Mouse (Mus musculus): ENCODE results near the gene Hist1h4c. TPM values are rescaled to one million over a fixed set of nuclear protein-coding genes. Genes with fewer than 3 reads are reported as not detected.

Gene Hist1h4c
- polyA plus RNA-seq, 2 experiments from 2014 or later = 8.7 to 9.4 TPM

- no peak for ATAC-seq
Observed at GRCm38 (mm10) chr13:23694956-23695355, 3.3 kb downstream of the Hist1h4c start.

GRCm38 (mm10) chr13:23693856-23694440 is 4.3 kb downstream of the Hist1h4c start:
- ATAC-seq = no peak

GRCm38 (mm10) chr13:23689459-23689858 is 8.8 kb downstream of the Hist1h4c start:
- no peak for ATAC-seq

- no peak for ATAC-seq
Observed at GRCm38 (mm10) chr13:23688956-23689355, 9.3 kb downstream of the Hist1h4c start.

- no peak for ATAC-seq
Observed at GRCm38 (mm10) chr13:23687907-23688306, 10.3 kb downstream of the Hist1h4c start.

- no peak for ATAC-seq
Observed at GRCm38 (mm10) chr13:23687181-23687580, 11.1 kb downstream of the Hist1h4c start.

- ATAC-seq = no peak
Observed at GRCm38 (mm10) chr13:23685966-23686365, 12.3 kb downstream of the Hist1h4c start.

GRCm38 (mm10) chr13:23685121-23685861 is 13.0 kb downstream of the Hist1h4c start:
- ATAC-seq = no peak

GRCm38 (mm10) chr13:23684295-23684945 is 13.8 kb downstream of the Hist1h4c start:
- peak; percentile 48 for ATAC-seq

GRCm38 (mm10) chr13:23683755-23684281 is 14.4 kb downstream of the Hist1h4c start, which contains the start of the genes Hist1h2ac and Hist1h2bc:
Hist1h2ac (minus strand) TSS chr13:23683948.
Hist1h2bc (plus strand) TSS chr13:23684199.
- ATAC-seq = peak; percentile 92

- peak; percentile 6 for ATAC-seq
Observed at GRCm38 (mm10) chr13:23682947-23683754, 15.1 kb downstream of the Hist1h4c start.

GRCm38 (mm10) chr13:23682623-23682946 is 15.7 kb downstream of the Hist1h4c start:
- no peak for ATAC-seq

- ATAC-seq = no peak
Observed at GRCm38 (mm10) chr13:23681990-23682582, 16.2 kb downstream of the Hist1h4c start.

- ATAC-seq = no peak
Observed at GRCm38 (mm10) chr13:23662536-23662935, 35.7 kb downstream of the Hist1h4c start.

GRCm38 (mm10) chr13:23659636-23660366 is 38.5 kb downstream of the Hist1h4c start:
- no peak for ATAC-seq

Other genes with a start within 250 kb of the Hist1h4c start
- gene Btn1a1, start 232.6 kb downstream of the Hist1h4c start, polyA plus RNA-seq (2017; shearing (Covaris generic)) = not detected
- gene Btn2a2, start 209.6 kb downstream of the Hist1h4c start, polyA plus RNA-seq (2017; shearing (Covaris generic)) = not detected
- 10 to 100 TPM in 1 of 2 experiments, 1 to 10 TPM in 1; 9.5 to 10.8 TPM for gene Hist1h4h, start 167.4 kb downstream of the Hist1h4c start, polyA plus RNA-seq (2017; shearing (Covaris generic))
- gene Hist1h2af, start 164.5 kb downstream of the Hist1h4c start, polyA plus RNA-seq (2017; shearing (Covaris generic)) = 1 to 10 TPM in 1 of 2 experiments, not detected in 1; 2.7 TPM
- not detected for gene Hist1h3g, start 163.0 kb downstream of the Hist1h4c start, polyA plus RNA-seq (2017; shearing (Covaris generic))
- gene Hist1h2bh, start 155.1 kb downstream of the Hist1h4c start, polyA plus RNA-seq (2017; shearing (Covaris generic)) = under 1 TPM; 0.41 to 0.66 TPM
- gene Hist1h3f, start 154.4 kb downstream of the Hist1h4c start, polyA plus RNA-seq (2017; shearing (Covaris generic)) = not detected
- 1 to 10 TPM in 1 of 2 experiments, not detected in 1; 1.1 TPM for gene Hist1h4f, start 146.8 kb downstream of the Hist1h4c start, polyA plus RNA-seq (2017; shearing (Covaris generic))
- under 1 TPM; 0.18 to 0.35 TPM for gene Hist1h1d, start 145.2 kb downstream of the Hist1h4c start, polyA plus RNA-seq (2017; shearing (Covaris generic))
- 1 to 10 TPM; 2.2 to 4.1 TPM for gene Hist1h3e, start 136.1 kb downstream of the Hist1h4c start, polyA plus RNA-seq (2017; shearing (Covaris generic))
- 10 to 100 TPM; 12.3 to 17.6 TPM for gene Hist1h2ae, start 127.2 kb downstream of the Hist1h4c start, polyA plus RNA-seq (2017; shearing (Covaris generic))
- 1 to 10 TPM; 8.0 to 8.6 TPM for gene Hist1h2bg, start 127.1 kb downstream of the Hist1h4c start, polyA plus RNA-seq (2017; shearing (Covaris generic))
- gene Hist1h2bf, start 124.3 kb downstream of the Hist1h4c start, polyA plus RNA-seq (2017; shearing (Covaris generic)) = not detected
- under 1 TPM in 1 of 2 experiments, not detected in 1; 0.96 TPM for gene Hist1h2ad, start 124.1 kb downstream of the Hist1h4c start, polyA plus RNA-seq (2017; shearing (Covaris generic))
- not detected for gene Hist1h3d, start 122.7 kb downstream of the Hist1h4c start, polyA plus RNA-seq (2017; shearing (Covaris generic))
- gene Hist1h4d, start 116.9 kb downstream of the Hist1h4c start, polyA plus RNA-seq (2017; shearing (Covaris generic)) = 10 to 100 TPM; 20.2 to 22.9 TPM
- 1 to 10 TPM; 3.3 to 4.0 TPM for gene Hist1h2be, start 77.3 kb downstream of the Hist1h4c start, polyA plus RNA-seq (2017; shearing (Covaris generic))
- gene Hist1h1e, start 75.9 kb downstream of the Hist1h4c start, polyA plus RNA-seq (2017; shearing (Covaris generic)) = 10 to 100 TPM; 10.6 to 11.3 TPM
- gene Hist1h2ac, start 14.5 kb downstream of the Hist1h4c start, polyA plus RNA-seq (2017; shearing (Covaris generic)) = under 1 TPM; 0.51 to 0.74 TPM
- gene Hist1h2bc, start 14.3 kb downstream of the Hist1h4c start, polyA plus RNA-seq (2017; shearing (Covaris generic)) = 1 to 10 TPM; 4.0 to 4.2 TPM
- not detected for gene Hist1h1t, start 2.6 kb downstream of the Hist1h4c start, polyA plus RNA-seq (2017; shearing (Covaris generic))
- gene Hfe, start 12.4 kb upstream of the Hist1h4c start, polyA plus RNA-seq (2017; shearing (Covaris generic)) = under 1 TPM; 0.57 to 0.69 TPM
- gene Hist1h1c, start 40.4 kb upstream of the Hist1h4c start, polyA plus RNA-seq (2017; shearing (Covaris generic)) = 10 to 100 TPM in 1 of 2 experiments, 1 to 10 TPM in 1; 8.9 to 10.5 TPM
- gene Hist1h3c, start 47.1 kb upstream of the Hist1h4c start, polyA plus RNA-seq (2017; shearing (Covaris generic)) = 1 to 10 TPM in 1 of 2 experiments, not detected in 1; 1.3 TPM
- gene Hist1h2bb, start 48.3 kb upstream of the Hist1h4c start, polyA plus RNA-seq (2017; shearing (Covaris generic)) = 1 to 10 TPM in 1 of 2 experiments, not detected in 1; 2.9 TPM
- gene Hist1h2ab, start 52.7 kb upstream of the Hist1h4c start, polyA plus RNA-seq (2017; shearing (Covaris generic)) = 1 to 10 TPM; 2.8 to 8.2 TPM
- gene Hist1h3b, start 53.8 kb upstream of the Hist1h4c start, polyA plus RNA-seq (2017; shearing (Covaris generic)) = not detected
- 1 to 10 TPM in 1 of 2 experiments, not detected in 1; 5.4 TPM for gene Hist1h4b, start 58.6 kb upstream of the Hist1h4c start, polyA plus RNA-seq (2017; shearing (Covaris generic))
- gene Hist1h4a, start 62.8 kb upstream of the Hist1h4c start, polyA plus RNA-seq (2017; shearing (Covaris generic)) = not detected
- 1 to 10 TPM in 1 of 2 experiments, not detected in 1; 1.8 TPM for gene Hist1h3a, start 63.9 kb upstream of the Hist1h4c start, polyA plus RNA-seq (2017; shearing (Covaris generic))
- gene Hist1h1a, start 65.2 kb upstream of the Hist1h4c start, polyA plus RNA-seq (2017; shearing (Covaris generic)) = 1 to 10 TPM; 2.6 to 3.4 TPM
- not detected for gene Trim38, start 71.5 kb upstream of the Hist1h4c start, polyA plus RNA-seq (2017; shearing (Covaris generic))
- not detected for gene Slc17a2, start 108.5 kb upstream of the Hist1h4c start, polyA plus RNA-seq (2017; shearing (Covaris generic))
- gene Slc17a3, start 141.0 kb upstream of the Hist1h4c start, polyA plus RNA-seq (2017; shearing (Covaris generic)) = not detected
- gene Slc17a1, start 169.3 kb upstream of the Hist1h4c start, polyA plus RNA-seq (2017; shearing (Covaris generic)) = under 1 TPM in 1 of 2 experiments, not detected in 1; 0.16 TPM
- not detected for gene Slc17a4, start 216.6 kb upstream of the Hist1h4c start, polyA plus RNA-seq (2017; shearing (Covaris generic))
- not detected for gene Hist1h2ba, start 235.7 kb upstream of the Hist1h4c start, polyA plus RNA-seq (2017; shearing (Covaris generic))
- not detected for gene Hist1h2aa, start 236.0 kb upstream of the Hist1h4c start, polyA plus RNA-seq (2017; shearing (Covaris generic))

All from CD4-positive, CD25-positive, alpha-beta regulatory T cell, adult 4 months (primary cell).